19 mouse cellular contexts compared by ENCODE assay signal in the genomic region with DNA sequence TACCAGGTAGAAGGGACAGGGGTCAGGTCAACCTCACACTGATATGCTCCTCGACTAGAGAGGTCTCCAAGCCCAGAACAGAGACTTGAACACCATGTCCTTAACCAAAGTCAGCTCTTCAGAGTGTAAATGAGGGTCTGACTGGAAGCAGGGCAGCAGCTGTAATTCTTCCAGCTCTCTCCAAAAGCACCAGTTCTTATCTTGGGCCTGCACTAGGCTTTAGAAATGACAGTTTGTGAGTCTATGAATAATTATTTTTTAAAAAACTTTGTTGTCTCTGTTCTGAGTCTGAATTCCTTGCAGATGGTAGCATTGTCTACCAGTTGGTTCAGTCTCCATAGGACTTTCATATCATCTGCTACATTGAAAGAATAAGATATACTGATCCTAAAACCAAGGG. TPM values are rescaled to one million over a fixed set of nuclear protein-coding genes. Genes with fewer than 3 reads are reported as not detected.
"Had no signal": no experiment of that assay in that cellular context is flagged by ENCODE, and none has a peak within 500 bp of the region (broad histone marks: within the 10 kb centered on the region; RNA-seq: fewer than 3 reads in every experiment).

No protein-coding gene starts in this region.

- H3K9me3 ChIP-seq: lung, embryonic 15.5 days; midbrain, embryonic 13.5 days; midbrain, embryonic 15.5 days; neural tube, embryonic 12.5 days had no signal

- H3K9ac ChIP-seq: liver, embryonic 14.5 days; lung, embryonic 15.5 days; midbrain, embryonic 13.5 days; midbrain, embryonic 15.5 days; neural tube, embryonic 12.5 days had no signal

- H3K4me2 ChIP-seq: lung, embryonic 15.5 days; midbrain, embryonic 11.5 days; midbrain, embryonic 13.5 days; midbrain, embryonic 15.5 days; neural tube, embryonic 12.5 days had no signal

- H3K27me3 ChIP-seq: lung, embryonic 15.5 days; midbrain, embryonic 13.5 days; midbrain, embryonic 15.5 days; neural tube, embryonic 12.5 days had no signal

- H3K4me3 ChIP-seq: lung, embryonic 15.5 days; midbrain, embryonic 13.5 days; midbrain, embryonic 15.5 days; neural tube, embryonic 12.5 days had no signal

- ATAC-seq: lung, postnatal 0 days; midbrain, embryonic 13.5 days; midbrain, embryonic 15.5 days had no signal

- H3K36me3 ChIP-seq: lung, embryonic 15.5 days; midbrain, embryonic 15.5 days had no signal

- DNase-seq: lung, adult 2 months; lung, postnatal 14 days; lung, postnatal 36 days; right cerebral cortex, postnatal 14 days; spleen, adult 18-20 months; thymus, adult 18-20 months; thymus, postnatal 14 days; thymus, postnatal 36 days had no signal

- H3K27ac ChIP-seq: liver, embryonic 14.5 days; lung, embryonic 15.5 days; macrophage; midbrain, embryonic 13.5 days; midbrain, embryonic 15.5 days; neural tube, embryonic 12.5 days had no signal

- H3K4me1 ChIP-seq: lung, embryonic 15.5 days; midbrain, embryonic 13.5 days; midbrain, embryonic 15.5 days; neural tube, embryonic 12.5 days had no signal

RNA-seq across cellular contexts. Expression of a gene that starts 44.2 kb away (rescaled TPM):
- total RNA-seq: megakaryocyte, adult 5-6 weeks; neutrophil, adult 5-6 weeks had no signal
- polyA plus RNA-seq: macrophage had no signal

RNA-seq across cellular contexts. Expression of a gene that starts 48.8 kb away (rescaled TPM):
- total RNA-seq: megakaryocyte, adult 5-6 weeks; monocyte, adult 5-6 weeks; neutrophil, adult 5-6 weeks had no signal
- polyA plus RNA-seq: macrophage had no signal
